Mouse (Mus musculus): ENCODE measurements around the gene Gm10837.

Gm10837 gene

DNA sequence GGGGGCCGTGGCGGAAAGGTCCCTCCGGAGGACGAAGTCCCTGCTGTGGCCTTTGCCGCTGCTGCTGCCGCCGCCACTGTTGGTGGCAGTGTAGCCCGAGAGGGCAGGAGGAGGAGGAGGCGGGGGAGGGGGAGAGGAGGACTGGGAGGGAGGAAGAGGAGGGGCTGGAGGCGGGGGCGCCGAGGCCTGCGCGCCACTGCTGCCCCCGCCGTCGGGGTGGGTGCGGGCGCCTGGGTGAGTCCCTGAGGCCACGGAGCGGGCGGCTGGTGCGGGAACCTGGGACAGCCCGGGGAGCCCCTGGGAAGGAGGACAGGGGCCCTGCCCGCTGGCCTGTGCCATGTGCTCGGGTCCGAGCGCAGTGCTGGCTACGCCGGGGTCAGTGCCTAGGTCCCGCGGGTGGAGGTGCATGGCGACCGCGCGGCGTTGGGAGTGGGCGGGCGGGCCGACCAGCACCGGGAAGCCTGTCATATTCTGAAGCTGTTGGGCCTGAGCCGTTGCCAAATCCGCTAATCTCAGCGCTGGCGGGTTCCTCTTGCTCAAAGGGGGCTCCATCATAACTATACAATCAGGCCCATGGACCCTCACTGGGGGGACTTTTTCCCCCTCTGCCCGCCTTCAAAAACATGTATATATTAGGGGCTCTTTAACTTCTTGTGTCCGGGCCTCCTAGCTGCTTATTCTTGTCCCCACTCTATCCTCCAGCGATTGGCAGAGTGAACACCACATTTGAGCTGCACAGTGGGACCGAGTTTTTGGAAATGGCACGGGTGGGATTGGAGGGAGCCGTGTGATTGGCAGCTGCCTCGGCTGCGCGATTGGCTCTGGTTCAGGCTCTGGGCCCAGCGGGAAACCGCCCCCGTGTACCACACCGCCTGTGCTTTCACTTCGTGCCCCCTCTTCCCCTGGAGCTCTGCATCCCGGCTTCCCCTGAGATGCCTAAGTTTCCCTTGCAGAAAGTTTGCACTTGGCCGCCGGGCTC lies 25.3 kb upstream of the Gm10837 start, which contains the start of gene Zic5:
Gene Zic5 (minus strand): TSS at position 915 of the 979 bp plus-strand sequence.
- in situ Hi-C loops (cut with MboI, MseI) = no loop called here

DNA sequence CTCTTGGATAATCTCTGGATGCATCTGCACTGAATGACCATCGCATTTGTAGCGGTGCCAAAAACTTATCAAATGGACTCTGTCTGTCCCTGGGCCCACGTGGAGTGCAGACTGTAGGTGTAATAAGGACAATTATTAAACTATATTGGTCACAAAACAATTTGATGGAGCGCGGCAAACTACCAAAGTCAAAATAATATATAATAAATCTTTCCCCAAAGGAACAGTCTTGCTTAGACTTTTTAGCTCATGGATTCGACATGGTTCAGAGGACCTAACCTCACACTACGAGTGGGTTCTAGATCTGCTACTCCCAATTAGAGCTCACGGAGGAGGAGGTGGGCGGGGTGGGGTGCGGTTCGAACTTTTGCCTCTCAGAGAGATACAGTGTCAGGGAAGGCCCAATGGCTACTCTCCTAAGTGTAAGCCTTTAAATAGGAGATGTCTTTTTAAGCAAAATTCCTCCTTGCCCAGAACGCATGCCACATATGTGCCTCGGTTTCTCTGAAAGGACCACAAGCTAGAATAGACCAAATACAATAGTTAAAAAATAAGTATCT lies 24.4 kb upstream of the Gm10837 start:
- in situ Hi-C loops (cut with MboI, MseI) = no loop called here

DNA sequence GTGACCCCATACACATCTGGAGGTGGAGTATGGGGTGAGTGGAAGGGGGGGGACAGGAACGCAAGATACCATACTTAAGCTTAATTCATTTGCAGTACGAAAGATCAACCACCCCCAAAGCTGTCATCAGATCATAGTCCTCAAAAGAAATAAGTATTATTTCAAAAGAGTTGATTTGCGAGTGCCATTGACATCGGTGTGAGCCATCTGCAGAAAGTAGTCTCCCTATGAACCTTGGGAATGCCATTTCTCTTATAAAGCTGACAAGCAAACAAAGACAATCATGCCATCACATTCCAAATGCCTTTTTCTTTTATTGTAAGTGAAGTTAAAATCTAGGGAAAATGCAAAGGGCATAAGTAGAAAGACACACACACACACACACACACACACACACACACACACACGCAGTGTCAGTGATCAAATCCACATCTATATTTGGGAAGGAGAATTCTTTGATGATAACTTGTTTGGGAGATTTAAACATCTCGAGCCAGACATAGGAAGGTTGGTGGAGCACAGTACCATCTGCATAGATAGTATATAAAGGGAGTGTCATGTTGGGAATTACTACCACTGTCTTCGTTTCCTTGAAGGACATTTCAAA lies 23.5 kb upstream of the Gm10837 start:
- in situ Hi-C loops (cut with MboI, MseI) = no loop called here

- in situ Hi-C loops (cut with MboI, MseI) = no loop called here
These were observed 22.2 kb upstream of the Gm10837 start for GRCm38 (mm10) chr14:122467926-122468841.

DNA sequence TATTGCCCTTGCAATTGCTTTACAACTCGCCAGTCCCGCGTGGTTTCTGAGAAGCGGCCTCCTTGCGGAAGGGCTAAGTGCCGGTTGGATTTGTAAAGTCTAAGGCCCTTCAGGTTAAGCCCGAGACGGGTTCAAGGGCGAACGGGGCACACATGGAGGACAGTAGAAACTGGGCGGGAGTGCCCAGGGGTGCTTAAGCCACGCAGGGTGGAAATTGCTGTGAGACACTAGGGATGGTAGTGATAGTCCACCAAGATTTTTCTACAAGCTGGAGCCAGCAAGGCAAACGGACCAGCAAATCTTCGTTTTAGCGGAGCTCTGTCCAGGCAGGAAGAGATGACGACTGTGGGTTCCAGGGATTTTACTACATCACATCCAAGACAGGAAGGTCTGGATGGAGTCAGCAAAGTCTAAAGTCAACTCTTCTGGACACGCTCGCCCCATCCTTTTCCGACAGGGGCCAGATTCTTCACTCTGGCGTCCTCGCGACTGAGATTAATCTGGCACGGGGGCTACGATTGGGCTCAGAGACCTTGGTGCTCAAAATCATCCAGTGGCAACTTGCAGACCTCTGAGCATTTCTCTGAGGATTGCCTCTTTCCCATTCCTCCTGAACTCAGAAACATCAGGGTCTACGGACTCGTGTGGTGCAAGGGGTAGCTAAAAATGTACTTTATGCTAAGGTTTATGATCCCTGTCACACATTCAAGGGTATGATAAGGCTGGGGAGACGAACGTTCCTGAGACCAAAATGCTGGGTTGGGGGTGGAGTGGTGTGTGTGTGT lies 21.2 kb upstream of the Gm10837 start:
- in situ Hi-C loops (cut with MboI, MseI) = no loop called here

DNA sequence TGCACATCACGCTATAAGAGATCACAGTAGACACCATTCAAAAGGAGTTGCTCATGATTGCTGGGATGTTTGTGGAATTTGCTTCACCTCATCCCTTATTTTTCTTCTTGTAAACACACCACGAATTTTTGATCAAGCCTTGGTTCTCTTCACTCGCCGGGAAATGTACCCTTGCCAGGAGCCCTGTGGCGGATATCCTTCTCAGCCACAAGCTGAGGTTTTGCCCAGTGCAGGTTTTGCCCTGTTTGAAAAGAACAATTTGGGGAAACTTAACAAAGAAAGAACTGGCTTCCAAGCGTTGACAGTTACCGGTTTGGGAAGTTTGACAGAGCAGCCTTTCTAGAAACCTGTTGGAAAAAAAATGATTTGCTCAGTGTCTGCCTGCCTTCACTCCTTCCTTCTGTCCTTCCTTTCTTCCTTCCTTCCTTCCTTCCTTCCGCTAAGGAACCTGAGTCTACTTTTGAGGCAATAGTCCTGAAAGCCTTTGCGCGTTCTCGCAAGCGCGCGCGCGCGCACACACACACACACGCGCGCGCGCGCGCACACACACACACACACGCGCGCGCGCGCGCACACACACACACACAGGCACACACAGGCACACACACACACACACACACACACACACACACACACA lies 18.8 kb upstream of the Gm10837 start:
- in situ Hi-C loops (cut with MboI, MseI) = loop anchor here (10.0 kb wide), 1 partner anchor 247 kb away; no protein-coding TSS in a partner anchor

DNA sequence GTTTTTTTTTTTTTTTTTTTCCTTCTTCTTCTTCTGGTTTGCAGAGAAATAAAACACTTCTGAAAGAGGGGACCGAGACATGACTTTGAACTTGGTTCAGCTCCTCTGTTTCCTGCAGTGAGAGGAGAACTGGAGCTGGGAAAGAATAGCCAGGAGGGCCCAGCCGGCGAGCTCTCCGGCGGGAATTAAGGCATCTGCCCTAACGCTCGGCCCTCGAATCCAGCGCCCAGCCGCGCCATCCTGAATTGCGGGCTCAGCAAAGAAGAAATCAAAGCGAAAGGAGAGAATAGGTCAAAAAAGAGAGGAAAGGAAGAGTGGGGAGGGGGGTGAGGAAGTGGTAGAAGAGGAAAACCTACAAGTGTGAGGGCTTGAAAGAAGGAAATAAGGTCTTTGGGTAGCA lies 18.2 kb upstream of the Gm10837 start:
- in situ Hi-C loops (cut with MboI, MseI) = loop anchor here (10.0 kb wide), 1 partner anchor 247 kb away; no protein-coding TSS in a partner anchor

- in situ Hi-C loops (cut with MboI, MseI) = loop anchor here (10.0 kb wide), 1 partner anchor 248 kb away; no protein-coding TSS in a partner anchor
These were observed 17.7 kb upstream of the Gm10837 start for GRCm38 (mm10) chr14:122472647-122473046.

DNA sequence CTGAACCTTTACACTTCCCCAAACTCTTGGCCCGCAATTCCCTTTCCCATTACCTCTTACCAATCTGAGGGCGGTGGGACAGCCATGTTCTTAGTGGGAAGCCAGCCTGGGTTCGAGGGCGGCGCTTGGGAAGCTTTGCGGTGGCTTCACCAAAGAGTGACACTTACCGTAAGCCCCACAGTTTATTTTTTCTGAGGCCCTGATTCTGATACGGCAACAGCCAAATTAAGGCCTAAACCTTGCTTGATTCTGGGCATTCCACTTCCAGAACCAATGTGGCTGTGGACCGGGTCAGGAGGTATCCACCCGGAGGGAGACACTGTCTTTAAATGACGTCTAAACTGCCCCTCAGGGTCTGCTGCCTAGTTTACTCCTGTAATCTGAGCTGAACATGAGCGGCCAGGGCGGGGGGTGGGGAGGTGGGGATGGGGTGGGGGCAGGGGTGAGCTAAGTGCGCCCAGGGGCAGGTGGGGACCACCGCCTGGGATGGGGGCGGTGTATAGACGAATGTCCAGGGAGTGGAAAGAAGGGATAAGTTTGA lies 17.1 kb upstream of the Gm10837 start:
- in situ Hi-C loops (cut with MboI, MseI) = loop anchor here (10.0 kb wide), 1 partner anchor 248 kb away; no protein-coding TSS in a partner anchor

DNA sequence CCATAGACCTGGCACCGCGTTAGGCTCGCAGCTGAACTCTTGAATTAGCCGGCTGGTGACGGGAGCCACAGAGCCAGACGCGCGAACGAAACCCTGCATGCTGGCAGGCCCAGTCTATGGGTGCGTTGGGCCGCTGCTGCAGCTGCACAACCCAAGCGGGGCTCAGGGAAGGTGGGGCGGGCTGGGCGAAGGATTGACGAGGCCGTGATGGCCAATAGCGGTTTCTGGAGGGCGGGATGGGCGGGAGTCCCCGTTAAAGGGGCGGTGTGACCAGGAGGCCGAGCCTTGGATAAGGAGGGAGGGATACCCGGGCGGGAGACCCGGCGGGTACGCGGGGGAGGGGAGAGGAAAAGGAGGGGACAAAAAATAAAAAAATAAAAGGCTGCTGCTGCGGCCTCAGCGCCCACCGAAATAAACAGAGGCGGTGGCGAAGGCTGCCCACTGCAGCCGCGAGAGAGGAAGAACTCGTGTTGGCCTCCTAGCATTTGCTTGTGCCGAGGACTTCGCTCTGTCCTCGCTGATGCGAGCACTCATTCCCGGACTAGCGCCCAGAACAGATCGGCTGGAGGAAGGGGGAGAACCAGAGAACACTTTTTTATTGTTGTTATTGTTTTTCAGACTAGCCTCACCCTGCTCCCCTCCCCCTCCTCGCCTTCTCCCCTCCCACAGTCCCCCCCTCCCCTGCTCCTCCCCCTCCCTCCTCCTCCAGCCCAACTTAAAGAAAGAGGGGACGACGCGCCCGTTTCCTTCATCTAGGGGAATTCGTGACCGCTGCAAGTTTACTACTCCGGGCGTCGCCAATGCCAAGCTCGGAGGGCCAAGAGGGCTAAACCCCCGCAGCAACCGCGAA lies 16.1 kb upstream of the Gm10837 start:
- in situ Hi-C loops (cut with MboI, MseI) = loop anchor here (10.0 kb wide), 1 partner anchor 249 kb away; no protein-coding TSS in a partner anchor

GRCm38 (mm10) chr14:122474891-122475556 lies 15.4 kb upstream of the Gm10837 start, which contains the start of gene Zic2:
TSS of gene Zic2 (plus strand) at chr14:122475435.
- in situ Hi-C loops (cut with MboI, MseI) = loop anchor here (10.0 kb wide), 1 partner anchor 250 kb away; no protein-coding TSS in a partner anchor

DNA sequence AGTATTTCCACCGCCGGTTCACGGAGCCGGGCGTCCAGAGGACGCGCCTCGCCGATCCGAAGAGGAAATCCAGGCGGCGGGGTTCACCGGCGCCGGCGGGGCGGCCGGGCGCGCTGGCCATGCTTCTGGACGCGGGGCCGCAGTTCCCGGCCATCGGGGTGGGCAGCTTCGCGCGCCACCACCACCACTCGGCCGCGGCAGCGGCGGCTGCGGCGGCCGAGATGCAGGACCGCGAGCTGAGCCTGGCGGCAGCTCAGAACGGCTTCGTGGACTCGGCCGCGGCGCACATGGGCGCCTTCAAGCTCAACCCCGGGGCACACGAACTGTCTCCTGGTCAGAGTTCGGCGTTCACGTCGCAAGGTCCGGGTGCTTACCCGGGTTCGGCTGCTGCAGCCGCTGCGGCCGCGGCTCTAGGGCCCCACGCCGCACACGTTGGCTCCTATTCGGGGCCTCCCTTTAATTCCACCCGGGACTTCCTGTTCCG lies 14.8 kb upstream of the Gm10837 start:
- in situ Hi-C loops (cut with MboI, MseI) = loop anchor here (10.0 kb wide), 1 partner anchor 251 kb away; no protein-coding TSS in a partner anchor

GRCm38 (mm10) chr14:122476041-122476821 lies 14.2 kb upstream of the Gm10837 start:
- in situ Hi-C loops (cut with MboI, MseI) = loop anchor here (10.0 kb wide), 1 partner anchor 251 kb away; no protein-coding TSS in a partner anchor

DNA sequence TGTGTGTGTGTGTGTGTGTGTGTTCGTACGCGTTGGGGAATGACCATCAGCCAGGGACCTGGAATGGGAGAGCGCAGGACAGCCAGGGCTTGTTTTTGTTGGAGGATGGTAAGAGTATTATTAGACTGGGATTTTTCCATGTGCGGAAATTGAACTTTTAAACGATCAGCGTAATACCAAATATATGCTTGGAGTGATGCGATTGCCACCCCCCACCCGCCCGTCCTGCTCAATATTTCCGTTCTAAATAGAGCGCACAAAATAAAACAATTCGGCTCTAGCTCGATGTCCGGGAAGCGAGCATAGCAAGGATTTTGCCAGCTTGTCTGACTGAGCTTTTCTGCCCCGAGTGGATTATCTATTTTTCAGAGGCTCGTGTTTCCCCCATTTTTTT lies 13.6 kb upstream of the Gm10837 start:
- in situ Hi-C loops (cut with MboI, MseI) = loop anchor here (10.0 kb wide), 1 partner anchor 252 kb away; no protein-coding TSS in a partner anchor

- in situ Hi-C loops (cut with MboI, MseI) = loop anchor here (10.0 kb wide), 1 partner anchor 252 kb away; no protein-coding TSS in a partner anchor
These were observed 13.1 kb upstream of the Gm10837 start for GRCm38 (mm10) chr14:122477261-122477671.

GRCm38 (mm10) chr14:122477971-122478573 lies 12.3 kb upstream of the Gm10837 start:
- in situ Hi-C loops (cut with MboI, MseI) = loop anchor here (10.0 kb wide), 1 partner anchor 253 kb away; no protein-coding TSS in a partner anchor
